Mouse (Mus musculus) neural tube, embryonic 11.5 days (tissue): ENCODE data around the gene Bmpr1a. TPM values are rescaled to one million over a fixed set of nuclear protein-coding genes. Genes with fewer than 3 reads are reported as not detected.

ENCODE experiments used
- ATAC-seq: fragments of 200-750 bp; cut with Nextera tagmentation; 2 replicates; pipeline ENCODE4 v1.8.0; 2017; ENCODE audit warnings: moderate number of reproducible peaks, mild to moderate bottlenecking, moderate TSS enrichment, moderate library complexity; ENCODE audit not compliant: insufficient read depth, low FRiP score, low TSS enrichment
- DNase-seq: peaks from one replicate; pipeline ENCODE4 v3.0.0-alpha.2; 2015; ENCODE audit warnings: low spot score
- H3K27ac ChIP-seq: fragments of 300-500 bp; sonication (generic); 2 replicates; pipeline ENCODE4 v1.5.1; 2014; ENCODE audit warnings: low read depth, mild to moderate bottlenecking, low read length
- H3K27me3 ChIP-seq: fragments of 300-500 bp; sonication (generic); 2 replicates; pipeline ENCODE4 v1.6.1; 2014; ENCODE audit warnings: mild to moderate bottlenecking, low read length, mixed read lengths; ENCODE audit not compliant: control insufficient read depth, insufficient read depth
- H3K36me3 ChIP-seq: fragments of 300-500 bp; sonication (generic); 2 replicates; pipeline ENCODE4 v1.6.1; 2014; ENCODE audit warnings: mild to moderate bottlenecking, low read length, moderate library complexity, mixed read lengths; ENCODE audit not compliant: control insufficient read depth, insufficient read depth
- H3K4me1 ChIP-seq: fragments of 300-500 bp; sonication (generic); 2 replicates; pipeline ENCODE4 v1.6.1; 2014; ENCODE audit warnings: low read length, mixed read lengths; ENCODE audit not compliant: control insufficient read depth, insufficient read depth
- H3K4me2 ChIP-seq: fragments of 300-500 bp; sonication (generic); 2 replicates; pipeline ENCODE4 v1.6.1; 2014; ENCODE audit warnings: low read depth, mild to moderate bottlenecking, moderate library complexity
- H3K4me3 ChIP-seq: fragments of 300-500 bp; sonication (generic); 2 replicates; pipeline ENCODE4 v1.5.1; 2014; ENCODE audit warnings: low read depth, low read length
- H3K9ac ChIP-seq: fragments of 300-500 bp; sonication (generic); 2 replicates; pipeline ENCODE4 v1.6.1; 2014; ENCODE audit warnings: mild to moderate bottlenecking, low read length
- H3K9me3 ChIP-seq: fragments of 300-500 bp; sonication (generic); 2 replicates; pipeline ENCODE4 v1.6.1; 2016; ENCODE audit warnings: low read length; ENCODE audit not compliant: control insufficient read depth
- WGBS: fragments of 180-500 bp; shearing (Covaris S2); extraction: QIAGEN DNeasy Blood & Tissue Kit; methylation state at CpG from one replicate; pipeline ENCODE4 v1.1.7; 2014; 5-methylcytosine and 5-hydroxymethylcytosine counted together
- polyA plus RNA-seq: library from polyadenylated mRNA; unstranded; fragments of >200 nt; fragmentation: Nextera tagmentation; extraction: Ambion mirVana; gene quantifications from 2 replicates; pipeline ENCODE4 v1.2.1, GENCODE M21; 2014

Gene Bmpr1a
- polyA plus RNA-seq, 1 experiment from 2014 or later: 51.4 TPM

DNA sequence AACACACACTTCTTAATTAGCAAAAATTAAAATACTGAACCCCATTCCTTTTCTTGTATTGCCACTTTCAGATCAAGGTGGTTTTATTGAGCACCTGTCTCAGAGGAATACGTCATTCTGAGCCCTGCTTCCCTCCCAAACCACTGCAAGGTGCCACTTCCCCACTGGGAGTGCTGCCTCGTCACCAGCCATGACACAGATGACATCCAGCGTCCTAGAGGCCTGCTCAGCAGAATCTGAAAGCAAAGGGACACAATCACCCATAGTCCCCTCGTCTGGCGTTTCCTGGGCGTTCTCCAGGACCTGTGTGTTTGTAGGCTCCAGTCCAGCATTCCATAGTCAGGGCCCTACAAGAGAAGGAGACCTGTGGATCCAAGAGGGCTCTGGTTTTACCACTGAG is 11.0 kb upstream of the Bmpr1a start:
- ATAC-seq (no peak), DNase-seq (no peak)
- H3K9me3 ChIP-seq: no peaks in the 10 kb centered on the region
- H3K36me3 ChIP-seq: no peaks in the 10 kb centered on the region
- no peak overlapping the region for H3K4me3 ChIP-seq
- H3K4me2 ChIP-seq: no peak overlapping the region
- no peak overlapping the region for H3K9ac ChIP-seq
- WGBS: 52% methylated on average over 6 of the region's 6 CpGs
- no peak overlapping the region for H3K27ac ChIP-seq
- no peaks in the 10 kb centered on the region for H3K4me1 ChIP-seq
- no peaks in the 10 kb centered on the region for H3K27me3 ChIP-seq

GRCm38 (mm10) chr14:34512602-34513001 is 9.5 kb upstream of the Bmpr1a start:
- Histone ChIP-seq H3K9me3 (no peaks in the 10 kb centered on the region), H3K9ac (no peak overlapping the region), H3K27ac (no peak overlapping the region), H3K36me3 (no peaks in the 10 kb centered on the region), H3K4me2 (no peak overlapping the region), H3K4me1 (peaks cover 4% of the 10 kb centered on the region; the same call in 1 of the 2 replicates), H3K4me3 (no peak overlapping the region), H3K27me3 (no peaks in the 10 kb centered on the region)
- DNase-seq: no peak
- ATAC-seq: no peak
- 87% methylated on average over 4 of the region's 4 CpGs for WGBS

DNA sequence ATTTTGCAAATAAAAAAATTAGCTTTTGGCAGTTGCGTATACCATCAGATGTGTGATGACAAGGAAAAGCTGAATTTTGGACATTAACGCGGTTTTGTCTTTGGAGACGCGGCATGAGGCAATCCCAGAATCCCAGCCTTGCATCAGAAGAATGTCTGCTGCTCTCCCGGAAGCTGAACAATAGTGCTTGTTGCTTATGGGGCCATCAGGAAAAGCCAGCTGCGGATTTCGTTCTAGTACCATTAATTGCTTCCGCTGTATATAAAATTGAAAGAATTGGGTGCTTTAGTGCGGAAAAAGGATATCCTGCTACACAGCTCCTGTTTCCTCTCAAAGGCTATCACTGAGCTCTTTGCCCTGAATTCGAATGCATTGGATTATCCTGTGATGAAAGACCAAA is 8.8 kb upstream of the Bmpr1a start:
- no peak overlapping the region for H3K9ac ChIP-seq
- no peak overlapping the region for H3K27ac ChIP-seq
- peaks cover 4% of the 10 kb centered on the region; the same call in 1 of the 2 replicates for H3K4me1 ChIP-seq
- H3K9me3 ChIP-seq: no peaks in the 10 kb centered on the region
- ATAC-seq (no peak), DNase-seq (no peak)
- H3K36me3 ChIP-seq: no peaks in the 10 kb centered on the region
- H3K4me2 ChIP-seq: no peak overlapping the region
- no peak overlapping the region for H3K4me3 ChIP-seq
- 83% methylated on average over 11 of the region's 11 CpGs for WGBS
- no peaks in the 10 kb centered on the region for H3K27me3 ChIP-seq

DNA sequence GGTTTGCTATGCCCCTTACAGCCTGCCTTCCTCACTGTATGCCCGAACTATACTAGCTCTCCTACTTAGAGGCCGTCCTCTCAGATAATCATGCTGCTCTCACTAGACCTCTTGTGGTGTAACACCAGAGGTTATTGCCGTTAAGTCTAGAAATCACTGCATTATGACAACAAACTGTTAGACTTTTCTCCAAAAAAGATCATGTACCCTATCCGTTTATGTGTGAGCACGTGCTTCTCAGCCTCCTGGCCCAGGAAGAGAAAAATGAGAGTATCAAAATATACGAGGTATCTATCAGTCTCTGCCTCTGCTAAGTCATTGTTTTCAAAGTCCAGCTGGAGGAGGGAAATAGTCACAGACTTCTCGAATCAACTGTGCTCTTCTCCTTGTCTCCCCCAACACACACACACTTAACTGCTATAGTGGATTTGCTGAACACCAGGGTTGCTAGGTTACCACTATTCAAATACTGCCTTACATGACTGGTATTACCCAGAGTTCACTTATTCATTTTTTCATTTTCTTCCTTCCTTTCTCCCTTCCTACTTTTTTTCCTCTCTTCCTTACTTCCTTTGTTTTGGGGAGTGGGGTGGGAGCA is 5.8 kb upstream of the Bmpr1a start:
- WGBS: 51% methylated on average over 7 of the region's 7 CpGs
- Histone ChIP-seq H3K36me3 (no peaks in the 10 kb centered on the region), H3K4me3 (no peak overlapping the region), H3K9ac (no peak overlapping the region), H3K4me1 (peaks cover 4% of the 10 kb centered on the region; the same call in 1 of the 2 replicates), H3K27ac (no peak overlapping the region), H3K4me2 (no peak overlapping the region), H3K9me3 (no peaks in the 10 kb centered on the region), H3K27me3 (no peaks in the 10 kb centered on the region)
- DNase-seq: no peak
- no peak for ATAC-seq

DNA sequence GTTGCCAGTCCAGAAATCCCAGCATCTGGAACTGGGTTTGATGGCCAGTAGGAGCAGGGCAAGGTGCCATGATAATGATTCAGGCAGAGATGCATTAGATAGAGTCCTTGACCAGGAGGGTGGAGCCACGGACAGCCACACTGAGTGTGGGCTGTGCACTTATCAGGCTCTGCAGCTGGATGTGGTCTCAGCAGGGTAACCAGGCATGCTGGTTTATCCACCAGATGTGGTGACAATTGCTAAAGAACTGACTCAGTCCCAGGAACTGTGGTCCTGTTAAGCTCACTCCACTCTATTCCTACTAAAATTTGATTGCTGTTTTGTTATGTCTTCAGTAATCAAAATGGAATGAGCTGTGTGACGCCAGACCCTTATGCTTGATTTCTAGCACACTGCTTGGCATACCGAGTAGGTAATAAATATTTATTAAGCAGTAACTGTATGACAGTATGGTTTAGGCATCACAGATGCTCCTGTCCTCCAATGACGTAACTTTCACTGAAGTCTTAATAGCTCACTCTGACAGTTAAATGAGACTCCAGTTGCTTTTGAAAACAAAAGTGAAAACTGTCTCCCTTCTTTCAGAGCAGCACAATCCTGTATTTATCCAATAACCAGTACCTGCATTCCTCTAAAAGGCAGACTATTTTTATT is 5.2 kb upstream of the Bmpr1a start:
- H3K4me2 ChIP-seq: no peak overlapping the region
- H3K4me3 ChIP-seq: no peak overlapping the region
- H3K9ac ChIP-seq: no peak overlapping the region
- no peaks in the 10 kb centered on the region for H3K9me3 ChIP-seq
- no peaks in the 10 kb centered on the region for H3K27me3 ChIP-seq
- peak; percentile 31; the same call in 1 of the 2 replicates for ATAC-seq
- DNase-seq: no peak
- H3K4me1 ChIP-seq: peaks cover 4% of the 10 kb centered on the region; the same call in 1 of the 2 replicates
- H3K36me3 ChIP-seq: no peaks in the 10 kb centered on the region
- no peak overlapping the region for H3K27ac ChIP-seq
- 39% methylated on average over 4 of the region's 4 CpGs for WGBS

DNA sequence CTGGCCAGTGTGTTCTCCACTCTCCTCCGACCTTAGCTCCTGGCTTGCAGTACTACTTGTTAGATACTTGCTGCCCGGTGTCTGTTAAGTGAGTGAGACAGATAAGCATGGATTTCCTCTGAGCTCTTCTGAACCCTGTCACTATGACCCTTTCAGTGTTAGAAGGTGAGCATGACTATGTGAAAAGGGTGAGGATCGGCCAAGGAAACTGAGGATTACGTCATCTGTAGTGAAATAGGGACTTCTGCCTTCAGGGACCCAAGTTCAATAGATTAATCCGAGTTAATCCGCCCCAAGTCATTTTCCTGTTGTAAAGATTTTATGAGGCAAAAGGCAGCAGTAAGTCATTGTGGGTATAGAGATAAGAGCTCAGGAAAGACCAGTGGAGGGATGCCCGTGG is 2.2 kb upstream of the Bmpr1a start:
- H3K27me3 ChIP-seq: no peaks in the 10 kb centered on the region
- DNase-seq (no peak), ATAC-seq (no peak)
- peaks cover 7% of the 10 kb centered on the region for H3K4me1 ChIP-seq
- WGBS: 80% methylated on average over 7 of the region's 7 CpGs
- no peak overlapping the region for H3K9ac ChIP-seq
- no peak overlapping the region for H3K4me3 ChIP-seq
- no peak overlapping the region for H3K4me2 ChIP-seq
- no peak overlapping the region for H3K27ac ChIP-seq
- H3K36me3 ChIP-seq: no peaks in the 10 kb centered on the region
- no peaks in the 10 kb centered on the region for H3K9me3 ChIP-seq

GRCm38 (mm10) chr14:34504377-34504776 is 1.2 kb upstream of the Bmpr1a start:
- Histone ChIP-seq H3K4me2 (no peak overlapping the region), H3K27ac (no peak overlapping the region), H3K27me3 (no peaks in the 10 kb centered on the region), H3K4me1 (peaks cover 12% of the 10 kb centered on the region), H3K36me3 (no peaks in the 10 kb centered on the region), H3K9me3 (no peaks in the 10 kb centered on the region), H3K9ac (no peak overlapping the region), H3K4me3 (no peak overlapping the region)
- DNase-seq: no peak
- WGBS: 87% methylated on average over 5 of the region's 5 CpGs
- no peak for ATAC-seq

GRCm38 (mm10) chr14:34503759-34504158 is 618 bp upstream of the Bmpr1a start:
- peak overlapping the region; percentile 87; the same call in 1 of the 2 replicates for H3K4me3 ChIP-seq
- H3K9me3 ChIP-seq: no peaks in the 10 kb centered on the region
- H3K27me3 ChIP-seq: no peaks in the 10 kb centered on the region
- WGBS: 45% methylated on average over 6 of the region's 6 CpGs
- H3K4me1 ChIP-seq: peaks cover 12% of the 10 kb centered on the region
- no peak overlapping the region for H3K27ac ChIP-seq
- ATAC-seq (no peak), DNase-seq (no peak)
- H3K4me2 ChIP-seq: peak overlapping the region; percentile 66
- no peak overlapping the region for H3K9ac ChIP-seq
- no peaks in the 10 kb centered on the region for H3K36me3 ChIP-seq
